Mouse (Mus musculus) yolk sac, embryonic 10.5 days (tissue): ENCODE data around the gene Exoc2.

ENCODE experiments used
- DNase-seq: peaks from one replicate; pipeline ENCODE4 v3.0.0-alpha.2; 2017; ENCODE audit warnings: low spot score

Exoc2 gene

GRCm38 (mm10) chr13:30766636-30767476, 207.0 kb downstream of the Exoc2 start:
- no peak for DNase-seq

- DNase-seq, result no peak
Measured at GRCm38 (mm10) chr13:30765906-30766305, 208.0 kb downstream of the Exoc2 start.

- DNase-seq, result no peak
Measured at GRCm38 (mm10) chr13:30764014-30764740, 209.7 kb downstream of the Exoc2 start.
